Mouse (Mus musculus) erythroblast, embryonic 14.5 days (primary cell): Measurements from ENCODE around the gene Olfr311.

Experiments
- GATA1 ChIP-seq: IDR thresholded peaks from 2 replicates; pipeline ENCODE4 v1.6.1; 2012; ENCODE audit warnings: low read length, inconsistent platforms, mixed read lengths
- TAL1 ChIP-seq: IDR thresholded peaks from 3 replicates; pipeline ENCODE4 v1.6.1; 2012; ENCODE audit warnings: low read length, inconsistent platforms, mixed read lengths

- no peak for TF ChIP-seq GATA1
- no peak for TF ChIP-seq TAL1
These were observed 37.4 kb upstream of the Olfr311 start, which contains the start of gene Fam183b for GRCm38 (mm10) chr11:58801558-58802228.
